Mouse (Mus musculus) stomach, embryonic 14.5 days (tissue): Measurements from ENCODE around the gene Gdf3. TPM values are rescaled to one million over a fixed set of nuclear protein-coding genes. Genes with fewer than 3 reads are reported as not detected.

ENCODE experiments used
- ATAC-seq: fragments of 200-750 bp; cut with Nextera tagmentation; 2 replicates; pipeline ENCODE4 v1.8.0; 2017; ENCODE audit warnings: low read depth, moderate TSS enrichment; ENCODE audit not compliant: insufficient number of reproducible peaks, insufficient read depth, low FRiP score
- H3K27ac ChIP-seq: fragments of 300-500 bp; sonication (generic); 2 replicates; pipeline ENCODE4 v1.5.1; 2014; ENCODE audit warnings: mild to moderate bottlenecking, low read length, moderate library complexity, mixed read lengths
- H3K27me3 ChIP-seq: fragments of 300-500 bp; sonication (generic); 2 replicates; pipeline ENCODE4 v1.6.1; 2014; ENCODE audit warnings: low read length, control low read depth, mixed read lengths; ENCODE audit not compliant: control insufficient read depth, insufficient read depth
- H3K36me3 ChIP-seq: fragments of 300-500 bp; sonication (generic); 2 replicates; pipeline ENCODE4 v1.6.1; 2014; ENCODE audit warnings: mild to moderate bottlenecking, control low read depth, low read length, moderate library complexity, mixed read lengths; ENCODE audit not compliant: control insufficient read depth, insufficient read depth
- H3K4me1 ChIP-seq: fragments of 300-500 bp; sonication (generic); 2 replicates; pipeline ENCODE4 v1.6.1; 2014; ENCODE audit warnings: low read length, control low read depth, mixed read lengths; ENCODE audit not compliant: control insufficient read depth, insufficient read depth
- H3K4me2 ChIP-seq: fragments of 300-500 bp; sonication (generic); replicated peaks from 2 replicates; pipeline ENCODE4 v1.6.1; 2014; ENCODE audit warnings: low read depth, low read length, control low read depth
- H3K4me3 ChIP-seq: fragments of 300-500 bp; sonication (generic); 2 replicates; pipeline ENCODE4 v1.5.1; 2014; ENCODE audit warnings: low read depth, low read length, control low read depth
- H3K9ac ChIP-seq: fragments of 300-500 bp; sonication (generic); replicated peaks from 2 replicates; pipeline ENCODE4 v1.6.1; 2014; ENCODE audit warnings: low read depth, mild to moderate bottlenecking, control low read depth, low read length, moderate library complexity, mixed read lengths
- H3K9me3 ChIP-seq: fragments of 300-500 bp; sonication (generic); 2 replicates; pipeline ENCODE4 v1.6.1; 2016; ENCODE audit warnings: low read depth, low read length, control low read depth; ENCODE audit not compliant: control insufficient read depth
- WGBS: fragments of 180-500 bp; shearing (Covaris S2); extraction: QIAGEN DNeasy Blood & Tissue Kit; methylation state at CpG from one replicate; pipeline ENCODE4 v1.1.7; 2014; 5-methylcytosine and 5-hydroxymethylcytosine counted together
- polyA plus RNA-seq: library from polyadenylated mRNA; unstranded; fragments of >200 nt; fragmentation: Nextera tagmentation; extraction: Ambion mirVana; gene quantifications from 2 replicates; pipeline ENCODE4 v1.2.1, GENCODE M21; 2014

The Gdf3 gene
- polyA plus RNA-seq, 1 experiment from 2014 or later: not detected

DNA sequence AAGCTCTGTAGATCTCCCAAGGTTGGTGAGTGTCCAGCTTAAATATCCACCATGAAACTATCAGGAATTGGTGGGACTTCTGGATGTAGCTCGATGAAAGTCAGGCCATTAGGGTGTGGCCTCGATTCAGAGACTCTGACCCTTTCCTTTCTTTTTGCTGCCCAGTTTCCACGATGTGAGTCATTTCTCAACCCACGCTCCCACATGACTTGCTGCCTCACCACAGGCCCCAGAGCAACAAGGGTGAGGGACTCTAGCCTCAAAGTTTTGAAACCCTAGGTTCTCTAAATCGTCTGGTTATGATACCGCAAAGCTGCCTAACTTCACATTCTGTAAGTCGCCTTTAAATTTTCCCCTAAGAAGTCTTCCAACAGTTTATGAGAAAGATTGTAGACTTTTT lies 25.4 kb upstream of the Gdf3 start:
- no peaks in the 10 kb centered on the region for H3K27me3 ChIP-seq
- H3K4me2 ChIP-seq: no peak overlapping the region
- ATAC-seq: no peak

DNA sequence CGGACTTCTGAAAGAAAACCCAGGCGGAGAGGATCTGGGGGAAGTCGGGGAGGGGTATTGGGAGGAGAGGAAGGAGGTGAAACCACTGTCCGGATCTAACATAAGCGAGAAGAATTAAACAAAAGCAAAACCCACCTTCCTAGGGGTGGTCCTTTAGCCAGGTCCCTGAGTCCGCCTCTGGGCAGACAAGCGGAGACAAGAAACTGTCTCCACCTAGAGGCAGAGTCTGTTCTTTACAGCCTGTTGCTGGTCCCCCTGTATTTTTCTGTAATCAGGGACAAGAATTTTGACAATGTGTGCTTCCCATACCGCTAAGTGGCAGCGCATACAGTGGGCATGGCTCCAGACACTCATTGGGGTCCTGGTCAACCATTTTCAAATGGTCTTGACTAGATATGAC lies 23.5 kb upstream of the Gdf3 start:
- Histone ChIP-seq H3K9ac (no peak overlapping the region), H3K4me1 (no peaks in the 10 kb centered on the region), H3K9me3 (no peaks in the 10 kb centered on the region), H3K36me3 (no peaks in the 10 kb centered on the region), H3K4me3 (no peak overlapping the region), H3K4me2 (no peak overlapping the region), H3K27ac (no peak overlapping the region), H3K27me3 (no peaks in the 10 kb centered on the region)
- WGBS: 53% methylated on average over 9 of the region's 9 CpGs
- ATAC-seq: no peak

More for the DNA sequence above, 25.4 kb upstream of the Gdf3 start:
- no peaks in the 10 kb centered on the region for H3K4me1 ChIP-seq
- no peaks in the 10 kb centered on the region for H3K36me3 ChIP-seq
- H3K27ac ChIP-seq: no peak overlapping the region
- no peak overlapping the region for H3K9ac ChIP-seq
- H3K9me3 ChIP-seq: no peaks in the 10 kb centered on the region
- no peak overlapping the region for H3K4me3 ChIP-seq
- WGBS: 84% methylated on average over 7 of the region's 7 CpGs

DNA sequence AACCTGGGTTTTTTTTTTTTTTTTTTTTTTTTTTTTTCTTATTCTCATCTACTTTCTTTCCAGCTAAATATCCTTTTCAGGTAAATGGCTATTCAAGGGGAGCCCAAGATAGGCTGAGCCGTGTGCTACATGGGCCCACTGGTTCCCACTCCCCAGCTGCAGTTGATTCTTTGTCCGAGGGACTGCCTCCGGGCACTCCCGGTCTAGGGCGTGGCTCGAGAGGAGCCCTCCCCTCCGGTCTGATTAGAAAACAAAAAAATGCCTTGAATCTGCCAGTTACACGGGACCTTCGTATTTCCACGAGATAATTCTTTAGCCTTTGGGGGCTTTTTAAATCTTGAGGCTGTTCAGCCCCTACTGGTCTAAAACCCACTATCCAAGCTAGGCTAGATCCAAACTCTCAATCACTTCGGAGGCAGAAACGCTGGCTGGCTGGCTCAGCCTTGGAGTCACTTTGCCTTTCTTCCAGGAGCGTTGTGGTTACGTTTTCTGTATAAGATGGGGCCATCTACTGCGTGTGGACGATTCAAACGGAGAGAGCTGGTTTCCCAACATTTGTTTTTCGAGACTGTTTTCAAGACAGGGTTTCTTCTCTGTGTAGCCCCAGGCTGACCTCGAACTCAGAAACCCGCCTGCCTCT lies 17.7 kb upstream of the Gdf3 start:
- WGBS: 32% methylated on average over 20 of the region's 20 CpGs
- Histone ChIP-seq H3K9me3 (no peaks in the 10 kb centered on the region), H3K4me2 (0 out of 2 replicates have a peak overlapping the region, but pooled peaks have one; percentile 3), H3K9ac (no peak overlapping the region), H3K4me1 (no peaks in the 10 kb centered on the region), H3K36me3 (no peaks in the 10 kb centered on the region), H3K27me3 (no peaks in the 10 kb centered on the region), H3K4me3 (peak overlapping the region; percentile 3; the same call in 1 of the 2 replicates), H3K27ac (no peak overlapping the region)
- no peak for ATAC-seq

DNA sequence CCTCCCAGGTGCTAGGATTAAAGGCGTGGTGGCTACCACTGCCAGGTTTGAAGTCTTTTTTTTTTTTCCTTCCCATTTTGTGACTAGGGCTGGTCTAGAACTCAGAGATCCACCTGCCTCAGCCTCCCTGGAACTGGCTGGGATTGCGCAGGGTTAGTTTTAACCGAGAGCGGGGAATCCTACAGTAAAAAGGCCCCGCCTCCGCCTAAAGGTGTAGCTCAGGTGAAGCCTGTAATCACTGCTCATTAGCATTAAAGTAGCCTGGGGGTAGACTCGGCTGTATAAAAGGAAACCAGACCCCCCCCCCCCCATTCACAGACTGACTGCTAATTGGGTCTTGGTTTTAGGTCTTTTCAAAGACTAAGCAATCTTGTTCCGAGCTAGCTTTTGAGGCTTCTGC lies 16.2 kb upstream of the Gdf3 start, which contains the start of gene Dppa3:
TSS of gene Dppa3 (plus strand) at position 301 of the 400 bp plus-strand sequence.
- Histone ChIP-seq H3K4me3 (no peak within 1 kb of the TSS), H3K27me3 (no peaks in the 10 kb centered on the region), H3K4me2 (no peak within 1 kb of the TSS), H3K36me3 (no peaks in the 10 kb centered on the region), H3K27ac (no peak within 1 kb of the TSS), H3K9ac (no peak within 1 kb of the TSS), H3K4me1 (no peaks in the 10 kb centered on the region), H3K9me3 (no peaks in the 10 kb centered on the region)
- ATAC-seq: no peak
- WGBS: 90% methylated on average over 8 of the region's 8 CpGs

DNA sequence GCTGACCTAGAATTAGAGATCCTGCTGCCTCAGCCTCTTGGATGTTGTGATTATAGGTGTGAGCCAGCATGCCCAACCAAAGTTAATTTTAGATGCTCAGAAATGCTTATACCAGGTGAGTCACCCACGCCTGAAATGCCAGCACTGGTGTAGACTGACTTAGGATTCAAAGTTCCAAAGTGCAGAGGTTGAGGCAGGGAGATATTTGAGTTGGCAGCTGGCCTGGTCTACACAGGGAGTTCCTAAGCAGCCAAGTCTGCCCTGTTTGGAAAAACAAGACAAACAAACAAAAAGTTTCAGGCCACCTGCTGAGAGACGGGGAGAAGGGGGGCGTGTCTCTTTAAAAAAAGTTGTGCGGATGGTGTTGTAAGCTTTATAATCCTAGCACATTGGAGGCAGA lies 15.3 kb upstream of the Gdf3 start:
- no peaks in the 10 kb centered on the region for H3K9me3 ChIP-seq
- H3K9ac ChIP-seq: no peak overlapping the region
- H3K36me3 ChIP-seq: no peaks in the 10 kb centered on the region
- H3K4me2 ChIP-seq: no peak overlapping the region
- WGBS: 75% methylated on average over 4 of the region's 4 CpGs
- ATAC-seq: no peak
- no peaks in the 10 kb centered on the region for H3K27me3 ChIP-seq
- H3K4me3 ChIP-seq: no peak overlapping the region
- H3K4me1 ChIP-seq: no peaks in the 10 kb centered on the region
- H3K27ac ChIP-seq: no peak overlapping the region

DNA sequence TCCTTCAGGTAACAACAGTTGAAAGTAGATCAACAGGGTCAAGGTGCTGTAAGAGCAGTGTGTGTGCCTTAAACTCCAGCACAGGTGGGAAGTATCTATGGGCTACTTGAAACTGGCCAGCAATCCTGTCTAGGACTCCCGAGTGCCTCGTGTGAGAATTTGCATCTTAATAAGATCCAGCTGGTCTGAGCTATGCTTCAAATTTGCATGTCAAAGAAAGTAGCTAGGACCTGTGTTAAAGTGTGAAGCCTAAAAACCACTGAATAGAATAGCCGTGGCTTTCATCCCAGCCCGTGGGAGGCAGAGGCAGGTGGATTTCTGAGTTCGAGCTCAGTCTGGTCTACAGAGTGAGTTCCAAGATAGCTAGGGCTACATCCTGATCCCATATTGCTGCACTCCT lies 14.6 kb upstream of the Gdf3 start:
- Histone ChIP-seq H3K27ac (no peak overlapping the region), H3K4me1 (no peaks in the 10 kb centered on the region), H3K27me3 (no peaks in the 10 kb centered on the region), H3K4me3 (no peak overlapping the region), H3K9ac (no peak overlapping the region), H3K4me2 (no peak overlapping the region), H3K36me3 (no peaks in the 10 kb centered on the region), H3K9me3 (no peaks in the 10 kb centered on the region)
- WGBS: 55% methylated on average over 5 of the region's 5 CpGs
- ATAC-seq: no peak

DNA sequence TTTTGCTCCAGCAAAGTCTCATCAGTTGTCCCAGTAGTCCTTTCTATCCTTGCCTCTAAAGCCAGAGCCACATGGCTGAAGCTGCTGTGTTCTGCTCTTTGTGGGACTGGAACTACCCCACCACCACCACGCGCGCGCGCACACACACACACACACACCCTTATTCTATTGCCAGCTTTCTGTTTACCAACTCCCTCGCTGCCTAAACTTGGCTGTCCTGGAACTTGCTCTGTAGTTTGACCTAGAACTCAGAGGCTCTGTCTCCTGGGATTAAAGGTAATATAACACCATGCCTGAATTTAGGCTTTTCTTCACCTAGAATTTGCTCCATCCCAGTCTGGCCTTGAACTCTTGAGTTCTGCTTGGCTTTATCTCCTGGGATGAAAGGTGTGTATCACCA lies 11.2 kb upstream of the Gdf3 start:
- H3K4me1 ChIP-seq: no peaks in the 10 kb centered on the region
- H3K27me3 ChIP-seq: no peaks in the 10 kb centered on the region
- WGBS: 86% methylated on average over 6 of the region's 6 CpGs
- H3K36me3 ChIP-seq: no peaks in the 10 kb centered on the region
- no peak for ATAC-seq
- no peak overlapping the region for H3K4me3 ChIP-seq
- H3K27ac ChIP-seq: no peak overlapping the region
- no peak overlapping the region for H3K4me2 ChIP-seq
- no peaks in the 10 kb centered on the region for H3K9me3 ChIP-seq
- H3K9ac ChIP-seq: no peak overlapping the region

DNA sequence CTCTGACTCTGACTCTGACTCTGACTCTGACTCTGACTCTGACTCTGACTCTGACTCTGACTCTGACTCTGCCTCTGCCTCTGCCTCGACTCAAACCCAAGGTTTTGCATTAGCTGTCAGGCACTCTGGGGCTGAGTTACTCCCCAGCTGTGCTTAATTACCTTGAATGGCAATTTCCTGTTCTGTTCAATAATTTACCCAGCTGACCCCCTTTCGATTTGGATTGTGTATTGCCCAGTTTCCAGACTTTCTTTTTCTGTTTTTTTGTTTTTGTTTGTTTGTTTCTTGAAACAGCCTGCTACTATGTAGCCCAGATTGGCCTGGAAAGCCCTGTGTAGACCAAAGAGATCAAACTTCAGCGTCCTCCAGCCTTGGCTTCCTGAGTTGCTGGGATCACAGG lies 6.1 kb upstream of the Gdf3 start:
- Histone ChIP-seq H3K4me3 (no peak overlapping the region), H3K4me2 (no peak overlapping the region)

DNA sequence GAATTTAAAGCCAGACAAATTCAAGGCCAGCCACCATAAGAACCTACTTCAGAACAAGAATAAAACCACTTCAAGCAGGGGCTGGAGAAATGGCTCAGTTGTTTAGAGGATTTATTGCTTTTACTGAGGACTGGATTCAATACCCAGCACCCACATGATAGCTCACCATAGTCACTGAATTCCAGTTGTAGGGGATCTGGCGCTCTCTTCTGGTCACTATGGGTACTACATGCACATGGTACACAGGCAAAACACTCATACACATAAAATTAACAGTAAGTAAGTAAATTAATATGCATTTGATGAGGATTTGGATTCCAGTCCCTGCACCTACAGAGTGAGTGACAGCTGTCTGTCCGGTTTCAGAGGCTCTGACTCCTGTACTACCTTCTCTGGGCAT lies 4.2 kb upstream of the Gdf3 start:
- no peaks in the 10 kb centered on the region for H3K36me3 ChIP-seq
- no peak for ATAC-seq
- H3K4me2 ChIP-seq: no peak overlapping the region
- no peaks in the 10 kb centered on the region for H3K27me3 ChIP-seq
- H3K9me3 ChIP-seq: no peaks in the 10 kb centered on the region
- H3K9ac ChIP-seq: no peak overlapping the region
- H3K4me1 ChIP-seq: no peaks in the 10 kb centered on the region
- no peak overlapping the region for H3K27ac ChIP-seq
- 64% methylated on average over 2 of the region's 2 CpGs for WGBS
- no peak overlapping the region for H3K4me3 ChIP-seq

More for the DNA sequence above, 6.1 kb upstream of the Gdf3 start:
- Histone ChIP-seq H3K9ac (no peak overlapping the region), H3K27me3 (no peaks in the 10 kb centered on the region), H3K27ac (no peak overlapping the region), H3K36me3 (no peaks in the 10 kb centered on the region), H3K4me1 (no peaks in the 10 kb centered on the region), H3K9me3 (no peaks in the 10 kb centered on the region)
- no peak for ATAC-seq
- 60% methylated on average over 3 of the region's 3 CpGs for WGBS
